Mouse (Mus musculus) CH12.LX (cell line): ENCODE results near the gene Pla2g2e.

Experiments used
- CTCF ChIP-seq, 2 experiments: IDR thresholded peaks in 1 of 2; conservative IDR thresholded peaks in 1 of 2; 2 replicates each; pipeline ENCODE4 v1.5.1; 2011 to 2012; ENCODE audit warnings: low read depth in 2 of 2, low read length in 2 of 2, improper control_type of control experiment in 1 of 2, inconsistent platforms in 1 of 2, mild to moderate bottlenecking in 1 of 2, moderate library complexity in 1 of 2
- ETS1 ChIP-seq: conservative IDR thresholded peaks from 2 replicates; pipeline ENCODE4 v1.6.1; 2012; ENCODE audit warnings: low read depth, mild to moderate bottlenecking, inconsistent platforms, low read length, improper control_type of control experiment, moderate library complexity
- MAX ChIP-seq: IDR thresholded peaks from 2 replicates; pipeline ENCODE4 v1.6.1; 2011; ENCODE audit warnings: low read length, improper control_type of control experiment
- MYC ChIP-seq: IDR thresholded peaks from 2 replicates; pipeline ENCODE4 v1.6.1; 2011; ENCODE audit warnings: low read depth, mild to moderate bottlenecking, improper control_type of control experiment, low read length
- NRF1 ChIP-seq: IDR thresholded peaks from 2 replicates; pipeline ENCODE4 v1.6.1; 2014; ENCODE audit warnings: low read depth, mild to moderate bottlenecking, inconsistent platforms, low read length, improper control_type of control experiment, moderate library complexity
- POLR2A ChIP-seq: IDR thresholded peaks from 2 replicates; pipeline ENCODE4 v1.6.1; 2011; ENCODE audit warnings: low read depth, mild to moderate bottlenecking, improper control_type of control experiment, low read length
- POLR2AphosphoS2 ChIP-seq: IDR thresholded peaks from 2 replicates; pipeline ENCODE4 v1.6.1; 2011; ENCODE audit warnings: low read depth, low read length, improper control_type of control experiment
- SIN3A ChIP-seq: IDR thresholded peaks from 2 replicates; pipeline ENCODE4 v1.6.1; 2012; ENCODE audit warnings: low read length, improper control_type of control experiment, inconsistent platforms
- TCF12 ChIP-seq: IDR thresholded peaks from 2 replicates; pipeline ENCODE4 v1.6.1; 2014; ENCODE audit warnings: low read depth, mild to moderate bottlenecking, inconsistent platforms, low read length, improper control_type of control experiment
- USF2 ChIP-seq: conservative IDR thresholded peaks from 2 replicates; pipeline ENCODE4 v1.6.1; 2011; ENCODE audit warnings: low read depth, low read length, improper control_type of control experiment

- TF ChIP-seq POLR2A, result peak; percentile 86
- peak; percentile 96 for TF ChIP-seq MAX
- peak; percentile 92 for TF ChIP-seq USF2
- peak; percentile 23 to 82; a peak in 3 of 4 replicates for TF ChIP-seq CTCF (conservative IDR thresholded peaks at IDR 0.05 in 1 of 2, IDR thresholded peaks at IDR 0.05 in 1 of 2; ENCODE audit: low read depth in 2 of 2, low read length in 2 of 2)
- peak; percentile 89 for TF ChIP-seq NRF1
- no peak for TF ChIP-seq POLR2AphosphoS2
- TF ChIP-seq MYC, result 0 out of 2 replicates have a peak, but pooled peaks have one; percentile 17
- peak; percentile 20; the same call in 1 of the 2 replicates for TF ChIP-seq ETS1
- peak; percentile 71; the same call in 1 of the 2 replicates for TF ChIP-seq SIN3A
- peak; percentile 74 for TF ChIP-seq TCF12
Measured at GRCm38 (mm10) chr4:138913797-138914196, 36.1 kb downstream of the Pla2g2e start, which contains the start of gene Otud3.
